Mouse (Mus musculus) splenic B cell, adult 2 months (primary cell): Measurements from ENCODE around the gene Hist1h2af.
"Not testable (repeated sequence)": the region's sequence is repeated elsewhere in the genome, so short reads cannot be mapped to it uniquely, and the experiment has no call there.

Experiments used
- DNase-seq: peaks from one replicate; pipeline ENCODE4 v3.0.0-alpha.2; 2011; ENCODE audit warnings: low read depth, low spot score
- H3K27me3 ChIP-seq: 2 replicates; pipeline ENCODE4 v1.6.1; 2012; ENCODE audit warnings: mild to moderate bottlenecking, low read length, moderate library complexity, mixed read lengths; ENCODE audit not compliant: control insufficient read depth, poor library complexity, insufficient read depth, severe bottlenecking
- H3K36me3 ChIP-seq: 2 replicates; pipeline ENCODE4 v1.6.1; 2012; ENCODE audit warnings: mild to moderate bottlenecking, low read length, moderate library complexity, mixed read lengths; ENCODE audit not compliant: control insufficient read depth, poor library complexity, insufficient read depth, severe bottlenecking

The Hist1h2af gene

DNA sequence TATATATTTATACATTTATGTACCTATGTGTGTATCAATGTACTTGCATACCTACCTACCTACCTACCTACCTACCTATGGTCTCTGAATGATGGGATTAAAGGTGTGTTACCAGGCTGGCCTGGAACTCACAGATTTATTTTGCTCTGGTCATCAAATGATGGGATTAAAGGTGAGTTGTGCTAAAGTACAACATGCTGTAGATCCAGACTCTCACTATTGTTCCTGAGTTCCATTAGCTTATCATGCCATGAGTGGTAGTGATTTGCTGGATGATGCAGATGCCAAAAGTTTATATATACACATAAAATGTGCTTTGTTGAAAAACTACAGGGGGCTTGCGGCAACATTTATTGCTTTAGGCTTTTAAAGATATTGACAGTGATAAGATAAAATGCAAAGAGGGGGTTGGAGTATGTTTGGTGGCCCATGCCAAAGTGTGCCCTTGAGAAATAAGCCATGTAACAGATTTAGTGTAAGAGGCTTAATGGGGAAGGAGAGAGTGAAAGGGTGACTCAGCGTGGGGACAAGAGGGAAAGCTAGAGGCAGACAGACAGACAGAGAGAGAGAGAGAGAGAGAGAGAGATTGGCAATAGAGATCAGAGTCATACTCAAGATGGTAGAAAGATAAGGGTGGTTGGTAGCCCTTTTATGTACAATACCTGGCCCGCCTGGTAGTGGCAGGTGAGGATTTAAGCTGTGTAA is 3.5 kb downstream of the Hist1h2af start:
- Histone ChIP-seq H3K36me3 (no peaks in the 10 kb centered on the region), H3K27me3 (no peaks in the 10 kb centered on the region)
- DNase-seq, result no peak

DNA sequence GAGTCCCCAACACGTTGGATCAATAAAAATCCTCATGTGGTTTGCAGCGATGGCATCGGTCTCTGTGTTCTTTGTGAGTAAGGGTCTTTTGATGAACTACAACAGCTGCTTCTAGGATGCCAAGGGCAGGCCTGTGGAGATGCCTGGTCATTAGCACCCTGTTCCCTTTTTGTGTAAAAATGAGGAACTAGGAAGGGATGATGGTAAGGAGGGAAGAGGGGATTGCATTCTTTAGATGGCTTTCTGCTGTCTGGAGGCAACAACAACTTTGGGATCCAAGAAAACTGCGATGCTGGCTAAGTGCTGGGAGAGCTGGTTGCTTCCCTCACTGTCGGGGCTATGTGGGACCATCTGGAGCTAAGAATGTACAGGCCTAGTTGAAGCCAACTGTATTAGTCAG is 4.5 kb downstream of the Hist1h2af start:
- DNase-seq, result no peak
- Histone ChIP-seq H3K27me3 (no peaks in the 10 kb centered on the region), H3K36me3 (no peaks in the 10 kb centered on the region)

DNA sequence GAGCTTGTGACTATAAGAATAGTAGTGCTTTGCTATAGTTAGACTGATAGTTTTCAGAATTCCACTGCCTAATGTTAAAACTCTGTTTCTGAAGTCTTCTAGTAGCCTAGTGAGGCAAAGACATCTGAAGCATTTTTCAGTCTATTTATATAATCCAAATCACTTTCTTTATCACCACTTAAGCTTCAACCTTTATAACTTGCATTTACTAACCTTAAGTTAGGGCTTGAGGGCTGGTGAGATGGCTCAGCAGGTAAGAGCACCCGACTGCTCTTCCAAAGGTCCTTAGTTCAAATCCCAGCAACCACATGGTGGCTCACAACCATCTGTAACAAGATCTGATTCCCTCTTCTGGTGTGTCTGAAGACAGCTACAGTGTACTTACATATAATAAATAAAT is 6.1 kb downstream of the Hist1h2af start:
- H3K36me3 ChIP-seq, H3K27me3 ChIP-seq, DNase-seq: not testable (repeated sequence)

DNA sequence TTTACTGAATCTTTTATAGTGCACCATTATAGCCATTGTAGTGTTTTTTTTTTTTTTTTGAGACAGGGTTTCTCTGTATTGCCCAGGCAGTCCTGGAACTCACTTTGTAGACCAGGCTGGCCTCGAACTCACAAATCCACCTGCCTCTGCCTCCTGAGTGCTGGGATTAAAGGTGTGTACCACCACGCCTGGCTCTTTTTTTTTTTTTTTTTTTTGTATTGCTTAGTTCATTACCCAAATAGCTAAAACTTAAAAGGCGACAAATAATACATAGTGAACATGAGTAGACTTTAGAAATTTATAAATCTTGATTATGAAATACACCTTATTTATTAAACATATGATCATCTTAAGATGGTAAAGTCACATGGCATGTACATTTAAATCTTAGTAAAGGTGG is 7.8 kb downstream of the Hist1h2af start:
- 0 out of 2 replicates have a peak, but pooled peaks cover 2% of the 10 kb centered on the region for H3K36me3 ChIP-seq
- no peaks in the 10 kb centered on the region for H3K27me3 ChIP-seq
- DNase-seq, result no peak

DNA sequence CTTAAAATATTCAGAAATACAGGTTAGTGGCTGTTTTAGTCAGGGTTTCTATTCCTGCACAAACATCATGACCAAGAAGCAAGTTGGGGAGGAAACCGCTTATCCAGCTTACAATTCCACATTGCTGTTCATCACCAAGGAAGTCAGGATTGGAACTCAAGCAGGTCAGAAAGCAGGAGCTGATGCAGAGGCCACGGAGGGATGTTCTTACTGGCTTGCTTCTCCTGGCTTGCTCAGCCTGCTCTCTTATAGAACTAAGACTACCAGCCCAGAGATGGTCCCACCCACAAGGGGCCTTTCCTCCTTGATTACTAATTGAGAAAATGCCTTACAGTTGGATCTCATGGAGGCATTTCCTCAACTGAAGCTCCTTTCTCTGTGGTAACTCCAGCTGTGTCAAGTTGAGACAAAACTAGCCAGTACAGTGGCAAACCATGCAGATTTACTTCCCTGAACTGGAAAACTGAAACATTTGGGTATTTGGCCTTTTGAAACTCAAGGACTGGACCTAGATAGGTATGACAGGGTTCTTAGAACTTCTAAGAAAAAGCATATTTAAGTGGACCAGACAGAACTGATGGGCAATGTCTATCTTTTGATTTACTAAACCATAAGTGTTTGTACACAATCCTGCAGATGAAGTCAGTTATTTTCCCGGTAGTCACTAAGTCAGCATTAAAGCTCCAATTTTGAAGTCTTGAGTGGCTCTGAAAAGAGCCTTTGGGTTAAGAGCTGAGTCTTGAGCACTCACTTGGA is 8.7 kb downstream of the Hist1h2af start:
- H3K27me3 ChIP-seq, H3K36me3 ChIP-seq, DNase-seq: not testable (repeated sequence)

DNA sequence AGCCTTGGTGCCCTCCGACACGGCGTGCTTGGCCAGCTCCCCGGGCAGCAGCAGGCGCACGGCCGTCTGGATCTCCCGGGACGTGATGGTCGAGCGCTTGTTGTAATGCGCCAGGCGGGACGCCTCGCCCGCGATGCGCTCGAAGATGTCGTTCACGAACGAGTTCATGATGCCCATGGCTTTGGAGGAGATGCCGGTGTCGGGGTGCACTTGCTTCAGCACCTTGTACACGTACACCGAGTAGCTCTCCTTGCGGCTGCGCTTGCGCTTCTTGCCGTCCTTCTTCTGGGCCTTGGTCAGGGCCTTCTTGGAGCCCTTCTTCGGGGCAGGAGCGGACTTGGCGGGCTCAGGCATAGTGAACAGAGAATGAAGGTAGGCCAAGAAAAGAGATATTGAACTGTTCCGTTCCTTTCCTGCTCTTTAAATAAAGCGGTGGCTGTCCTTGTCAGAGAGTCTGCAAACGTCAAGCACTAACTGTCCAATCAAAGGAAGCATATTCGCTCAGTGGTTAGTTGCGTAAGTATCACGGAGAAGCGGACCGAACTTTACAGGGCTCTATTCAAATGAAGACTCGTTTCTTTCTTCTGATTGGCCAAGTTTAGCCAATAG is 9.4 kb downstream of the Hist1h2af start, which contains the start of gene Hist1h2bh:
TSS of gene Hist1h2bh (minus strand) at position 394 of the 609 bp plus-strand sequence.
- H3K36me3 ChIP-seq, H3K27me3 ChIP-seq: not testable (repeated sequence)
- DNase-seq, result peak; percentile 97

DNA sequence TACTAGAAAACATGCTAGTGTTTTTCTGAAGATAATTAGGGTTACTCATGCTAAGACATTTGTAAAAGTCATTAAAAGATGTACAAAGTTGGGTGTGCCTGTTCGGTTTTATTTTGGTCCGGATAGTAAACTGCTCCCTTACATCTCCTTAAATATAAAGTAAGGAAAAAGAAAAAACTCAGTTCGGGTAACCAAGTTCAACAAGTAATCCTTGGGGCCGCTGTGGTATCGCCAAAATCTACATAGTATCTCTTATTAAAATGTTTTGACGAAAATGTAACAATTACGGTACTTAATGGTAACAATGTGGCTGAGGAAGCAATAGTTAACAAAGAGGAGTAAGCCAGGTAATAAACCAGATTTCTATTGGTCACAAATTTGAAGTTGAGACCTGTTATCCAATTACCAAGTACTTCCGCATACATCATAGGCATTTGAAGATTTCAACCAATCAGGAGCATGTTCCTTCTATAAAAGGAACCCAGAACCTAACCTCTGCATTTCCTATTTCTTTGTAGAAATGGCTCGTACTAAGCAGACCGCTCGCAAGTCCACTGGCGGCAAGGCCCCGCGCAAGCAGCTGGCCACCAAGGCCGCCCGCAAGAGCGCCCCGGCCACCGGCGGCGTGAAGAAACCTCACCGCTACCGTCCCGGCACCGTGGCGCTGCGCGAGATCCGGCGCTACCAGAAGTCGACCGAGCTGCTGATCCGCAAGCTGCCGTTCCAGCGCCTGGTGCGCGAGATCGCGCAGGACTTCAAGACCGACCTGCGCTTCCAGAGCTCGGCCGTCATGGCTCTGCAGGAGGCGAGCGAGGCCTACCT is 10.5 kb downstream of the Hist1h2af start, which contains the start of gene Hist1h3f:
TSS of gene Hist1h3f (plus strand) at position 88 of the 822 bp plus-strand sequence.
- peak; percentile 96 for DNase-seq
- Histone ChIP-seq H3K27me3 (no peaks in the 10 kb centered on the region), H3K36me3 (0 out of 2 replicates have a peak, but pooled peaks cover 2% of the 10 kb centered on the region)

DNA sequence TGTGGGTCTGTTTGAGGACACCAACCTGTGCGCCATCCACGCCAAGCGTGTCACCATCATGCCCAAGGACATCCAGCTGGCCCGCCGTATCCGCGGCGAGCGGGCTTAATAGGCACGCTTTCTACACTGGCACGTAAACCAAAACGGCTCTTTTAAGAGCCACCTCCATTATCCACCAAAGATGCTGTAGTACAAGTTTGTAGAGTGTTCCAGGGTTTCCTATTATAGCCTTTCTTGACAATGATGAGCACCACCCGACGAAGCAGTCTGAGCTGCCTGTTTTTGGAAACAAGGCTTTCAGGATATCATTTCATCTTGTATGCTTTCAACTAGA is 11.0 kb downstream of the Hist1h2af start:
- not testable (repeated sequence) for H3K36me3 ChIP-seq, DNase-seq, H3K27me3 ChIP-seq

DNA sequence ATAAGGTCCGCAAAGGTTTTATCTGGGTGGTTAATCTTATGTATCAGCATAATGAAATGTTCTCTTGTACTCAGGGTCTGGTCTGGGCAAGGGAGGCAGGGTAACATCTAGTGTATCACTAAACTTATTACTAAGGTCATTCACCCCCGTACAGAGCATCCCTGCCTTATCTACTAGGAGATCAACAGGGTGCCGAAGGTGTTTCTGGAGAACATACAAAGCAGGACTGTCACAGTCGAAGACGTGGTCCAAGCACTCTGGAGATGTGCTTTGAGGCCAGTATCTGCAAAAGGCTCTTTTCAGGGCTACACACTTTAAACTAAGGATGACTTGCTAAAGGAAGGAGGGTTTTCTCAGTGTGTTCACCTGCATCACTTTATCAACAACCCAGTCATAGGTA is 13.0 kb downstream of the Hist1h2af start:
- H3K36me3 ChIP-seq, result 0 out of 2 replicates have a peak, but pooled peaks cover 2% of the 10 kb centered on the region
- no peaks in the 10 kb centered on the region for H3K27me3 ChIP-seq
- no peak for DNase-seq

DNA sequence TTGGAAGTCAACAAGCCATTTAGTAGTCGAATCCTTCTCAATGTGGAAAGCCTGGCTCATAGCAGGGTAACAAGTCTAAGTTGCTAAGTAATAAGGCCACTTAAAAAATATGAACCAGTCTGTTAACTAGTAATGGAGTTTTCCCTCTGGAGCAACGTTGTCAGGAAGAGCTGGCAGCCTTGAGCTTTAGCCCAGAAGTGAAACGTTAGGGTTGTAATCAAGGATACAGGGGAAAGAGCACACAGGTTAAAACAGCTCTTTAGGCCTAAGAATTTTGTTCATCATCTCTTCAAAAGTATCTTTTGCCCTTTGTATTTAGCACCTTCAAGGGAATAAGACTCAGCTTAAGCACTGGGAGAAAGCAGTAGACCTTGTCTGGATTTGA is 17.0 kb downstream of the Hist1h2af start:
- DNase-seq, result no peak
- H3K36me3 ChIP-seq, result 0 out of 2 replicates have a peak, but pooled peaks cover 2% of the 10 kb centered on the region
- no peaks in the 10 kb centered on the region for H3K27me3 ChIP-seq

DNA sequence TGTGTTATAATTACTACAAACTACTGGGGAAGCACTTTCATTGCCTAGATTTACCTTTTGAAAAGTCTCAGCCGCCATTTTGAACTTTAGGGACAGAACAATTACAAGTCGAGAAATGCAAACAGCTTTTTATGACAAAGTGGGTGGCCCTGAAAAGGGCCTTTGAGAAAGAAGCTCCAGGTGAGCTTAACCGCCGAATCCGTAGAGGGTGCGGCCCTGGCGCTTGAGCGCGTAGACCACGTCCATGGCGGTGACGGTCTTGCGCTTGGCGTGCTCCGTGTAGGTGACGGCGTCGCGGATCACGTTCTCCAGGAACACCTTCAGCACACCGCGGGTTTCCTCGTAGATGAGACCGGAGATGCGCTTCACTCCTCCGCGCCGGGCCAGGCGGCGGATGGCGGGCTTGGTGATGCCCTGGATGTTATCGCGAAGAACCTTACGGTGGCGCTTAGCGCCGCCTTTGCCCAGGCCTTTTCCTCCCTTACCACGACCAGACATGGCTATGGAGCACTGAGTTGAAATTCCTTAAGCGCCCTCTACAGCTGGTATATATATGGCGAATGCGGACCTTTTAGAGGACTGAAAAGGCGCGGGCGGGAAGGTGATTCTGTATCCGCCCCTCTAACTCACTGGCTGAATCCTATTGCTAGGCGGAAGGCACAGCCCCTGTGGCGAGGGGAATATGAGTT is 17.6 kb downstream of the Hist1h2af start, which contains the start of gene Hist1h4f:
TSS of gene Hist1h4f (minus strand) at position 503 of the 689 bp plus-strand sequence.
- not testable (repeated sequence) for H3K36me3 ChIP-seq, H3K27me3 ChIP-seq
- DNase-seq, result peak; percentile 85

DNA sequence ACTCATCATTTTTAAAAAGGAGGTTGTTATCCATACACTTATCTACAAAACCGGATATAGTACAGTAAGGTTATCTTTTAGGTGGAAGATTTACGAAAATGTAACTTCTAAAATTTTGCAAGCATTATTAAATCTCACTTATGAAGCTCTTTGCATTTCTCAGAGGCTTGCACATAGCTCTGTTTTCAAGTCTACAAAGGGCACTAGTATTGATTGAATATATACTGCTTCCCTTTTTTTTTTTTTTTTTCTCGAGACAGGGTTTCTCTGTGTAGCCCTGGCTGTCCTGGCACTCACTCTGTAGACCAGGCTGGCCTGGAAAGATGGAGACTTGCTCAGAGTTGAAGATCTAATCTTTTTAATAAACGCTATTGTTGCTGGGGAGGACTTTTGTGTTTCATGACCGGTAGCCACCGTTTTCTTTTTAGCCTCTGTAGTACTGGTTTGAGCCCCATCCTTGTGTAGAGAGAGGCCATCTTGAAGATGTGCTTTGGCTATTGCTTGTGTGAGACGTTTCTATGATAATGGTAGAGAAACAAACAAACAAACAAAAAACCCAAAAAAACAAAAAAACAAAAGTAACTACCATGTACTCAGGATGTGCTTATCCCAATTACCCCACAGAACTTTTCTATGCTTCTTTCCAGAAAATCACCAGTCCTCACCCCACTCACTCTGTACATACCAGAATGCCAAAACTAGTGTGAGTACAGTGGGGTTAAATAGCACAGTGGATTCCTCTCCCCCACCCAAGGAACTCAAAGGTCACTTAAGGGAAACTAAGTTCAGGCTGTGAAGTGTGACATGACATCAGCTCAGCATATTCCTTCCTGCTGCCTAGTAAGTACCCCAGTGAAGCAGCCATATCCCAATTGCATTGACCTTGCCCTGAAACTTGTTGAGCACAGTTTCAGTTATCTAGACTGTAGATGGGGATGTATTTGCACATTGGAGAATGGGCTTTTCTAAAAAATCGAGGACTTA is 18.5 kb downstream of the Hist1h2af start:
- DNase-seq, result no peak
- Histone ChIP-seq H3K27me3 (no peaks in the 10 kb centered on the region), H3K36me3 (no peaks in the 10 kb centered on the region)

DNA sequence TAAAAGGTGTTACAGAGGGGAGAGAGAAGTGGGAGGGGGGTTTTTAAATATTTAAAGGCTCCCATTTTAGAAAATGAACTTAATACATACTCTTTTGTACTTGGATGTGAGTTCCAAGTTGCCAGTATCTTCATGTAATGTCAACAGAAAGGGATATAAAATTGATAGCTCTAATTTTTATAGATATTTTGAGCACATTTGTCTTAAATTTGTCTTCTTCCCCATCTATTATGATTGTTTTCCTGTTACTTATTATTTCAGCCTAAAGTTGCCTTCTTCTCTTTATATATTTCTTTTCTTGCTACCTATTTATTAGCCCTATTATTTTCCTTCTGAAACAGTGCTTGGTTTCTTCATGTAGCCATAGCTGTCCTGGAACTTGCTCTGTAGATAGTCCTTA is 19.3 kb downstream of the Hist1h2af start, which contains the start of gene Hist1h1d:
TSS of gene Hist1h1d (plus strand) at position 301 of the 400 bp plus-strand sequence.
- Histone ChIP-seq H3K27me3 (no peaks in the 10 kb centered on the region), H3K36me3 (no peaks in the 10 kb centered on the region)
- no peak for DNase-seq
